ENCODE assay signal across 21 mouse cellular contexts in genomic region chr19:23309979-23310378, GRCm38 (mm10). TPM values are rescaled to one million over a fixed set of nuclear protein-coding genes. Genes with fewer than 3 reads are reported as not detected.
A peak's percentile ranks its signal among the peaks of the same experiment; 100 is the strongest.
DNase-seq lines count a peak whose midpoint lies in the region; ATAC-seq and TF ChIP-seq lines count a peak whose summit lies in the region.
"Had no signal": no experiment of that assay in that cellular context is flagged by ENCODE, and none has a peak within 500 bp of the region (broad histone marks: within the 10 kb centered on the region; RNA-seq: fewer than 3 reads in every experiment).

No protein-coding gene starts in this region.

- H3K9ac ChIP-seq in heart, adult 2 months (ENCODE audit: low read depth, low read length): no peak overlapping the region
- no peak overlapping the region for H3K9ac ChIP-seq in liver, embryonic 14.5 days (replicated peaks)
- no peak overlapping the region for H3K9ac ChIP-seq in MEL (ENCODE audit: control insufficient read depth, low read depth, low read length, poor library complexity, severe bottlenecking)
- H3K9ac ChIP-seq: embryonic facial prominence, embryonic 12.5 days; hindbrain, embryonic 14.5 days had no signal

- 90% methylated on average over 2 of the region's 2 CpGs for WGBS in heart, adult 2 months
- 55% methylated on average over 2 of the region's 2 CpGs for WGBS in liver, embryonic 14.5 days (ENCODE audit: insufficient replicate concordance)

- TF ChIP-seq EP300 in heart, adult 2 months (IDR thresholded peaks at IDR 0.05; ENCODE audit: insufficient read depth, low read depth, low read length): no peak
- TF ChIP-seq EP300 in liver, embryonic 14.5 days (IDR thresholded peaks at IDR 0.05; ENCODE audit: low read depth): no peak
- no peak for TF ChIP-seq EP300 in MEL (IDR thresholded peaks at IDR 0.05; ENCODE audit: low read depth in 1 of 2, low read length in 2 of 2)

- H3K4me3 ChIP-seq in heart, adult 2 months: no peak overlapping the region
- H3K4me3 ChIP-seq in liver, embryonic 14.5 days (ENCODE audit: insufficient read depth in 1 of 2, low read depth in 2 of 2, low read length in 2 of 2): no peak overlapping the region
- H3K4me3 ChIP-seq in MEL (ENCODE audit: control insufficient read depth in 1 of 2, insufficient read depth in 1 of 2, low read depth in 2 of 2, low read length in 2 of 2): no peak overlapping the region
- H3K4me3 ChIP-seq: embryonic facial prominence, embryonic 12.5 days; heart, embryonic 10.5 days; midbrain, embryonic 10.5 days had no signal

- H3K27me3 ChIP-seq in heart, adult 2 months (ENCODE audit: control insufficient read depth, insufficient read depth, low read length): no peaks in the 10 kb centered on the region
- H3K27me3 ChIP-seq in liver, embryonic 14.5 days (ENCODE audit: control insufficient read depth, insufficient read depth, low read length): no peaks in the 10 kb centered on the region
- H3K27me3 ChIP-seq in MEL (ENCODE audit: control insufficient read depth in 1 of 2, insufficient read depth in 2 of 2, low read length in 2 of 2): no peaks in the 10 kb centered on the region
- no peaks in the 10 kb centered on the region for H3K27me3 ChIP-seq in splenic B cell, adult 2 months (ENCODE audit: control insufficient read depth, insufficient read depth, low read length, poor library complexity, severe bottlenecking)
- H3K27me3 ChIP-seq: embryonic facial prominence, embryonic 12.5 days had no signal

- TF ChIP-seq CTCF in heart, adult 2 months (IDR thresholded peaks at IDR 0.05): peak; percentile 52
- TF ChIP-seq CTCF in liver, embryonic 14.5 days (IDR thresholded peaks at IDR 0.05; ENCODE audit: low read depth): peak; percentile 47; the same call in 1 of the 2 replicates
- peak in 2 of 3 experiments; percentile 5 to 12; a peak in 1 of 6 replicates for TF ChIP-seq CTCF in MEL (IDR thresholded peaks at IDR 0.05 in 2 of 3, conservative IDR thresholded peaks at IDR 0.05 in 1 of 3; ENCODE audit: control insufficient read depth in 1 of 3, insufficient read depth in 1 of 3, low read depth in 2 of 3, low read length in 3 of 3, poor library complexity in 1 of 3, severe bottlenecking in 1 of 3)

- TF ChIP-seq POLR2A in heart, adult 2 months (IDR thresholded peaks at IDR 0.05; ENCODE audit: insufficient read depth, low read depth, low read length): no peak
- TF ChIP-seq POLR2A in MEL (IDR thresholded peaks at IDR 0.05; ENCODE audit: control insufficient read depth in 1 of 2, insufficient read depth in 1 of 2, low read depth in 1 of 2, low read length in 2 of 2, poor library complexity in 1 of 2): no peak

- DNase-seq in heart, adult 2 months: no peak
- no peak for DNase-seq in heart, adult 9 months (ENCODE audit: low spot score in 2 of 2)
- peak in 1 of 3 experiments; percentile 10 for DNase-seq in liver, embryonic 14.5 days (ENCODE audit: low read depth in 3 of 3, low spot score in 3 of 3)
- DNase-seq in liver (no peak), MEL (ENCODE audit: low read depth, low spot score) (no peak)
- DNase-seq in splenic B cell, adult 2 months (ENCODE audit: low read depth, low spot score): peak; percentile 27
- DNase-seq in adrenal gland, adult 18-20 months (ENCODE audit: low spot score in 2 of 2): no peak
- DNase-seq in heart, postnatal 14 days: no peak
- DNase-seq: adrenal gland, postnatal 14 days; B cell, adult 2 months; cerebellum, adult 2 months; gastrocnemius, postnatal 14 days; kidney, adult 18-20 months; lung, adult 18-20 months; lung, postnatal 36 days; right cerebral cortex, postnatal 25 days had no signal

- H3K79me2 ChIP-seq in heart, adult 2 months (replicated peaks; ENCODE audit: control insufficient read depth, insufficient read depth, low read length): no peaks in the 10 kb centered on the region
- no peaks in the 10 kb centered on the region for H3K79me2 ChIP-seq in MEL (ENCODE audit: control insufficient read depth, insufficient read depth, low read length, poor library complexity)

- no peaks in the 10 kb centered on the region for H3K9me3 ChIP-seq in liver, embryonic 14.5 days (ENCODE audit: control insufficient read depth, low read length)
- no peaks in the 10 kb centered on the region for H3K9me3 ChIP-seq in MEL (replicated peaks; ENCODE audit: insufficient read depth, low read length)
- H3K9me3 ChIP-seq: embryonic facial prominence, embryonic 12.5 days; G1E; heart, embryonic 10.5 days; midbrain, embryonic 10.5 days had no signal

- TF ChIP-seq RAD21 in MEL (IDR thresholded peaks at IDR 0.05; ENCODE audit: low read depth, low read length): no peak; the same call in 1 of the 2 replicates

- H3K4me2 ChIP-seq in liver, embryonic 14.5 days (ENCODE audit: low read depth): no peak overlapping the region
- H3K4me2 ChIP-seq: embryonic facial prominence, embryonic 12.5 days; hindbrain, embryonic 14.5 days had no signal

- H3K4me1 ChIP-seq in heart, adult 2 months (ENCODE audit: control insufficient read depth, insufficient read depth, low read length): no peaks in the 10 kb centered on the region
- H3K4me1 ChIP-seq in liver, embryonic 14.5 days (replicated peaks; ENCODE audit: control insufficient read depth in 2 of 2, insufficient read depth in 2 of 2, low read length in 1 of 2): no peaks in the 10 kb centered on the region
- H3K4me1 ChIP-seq in MEL (ENCODE audit: control insufficient read depth in 1 of 2, insufficient read depth in 2 of 2, low read length in 2 of 2): no peaks in the 10 kb centered on the region
- H3K4me1 ChIP-seq: embryonic facial prominence, embryonic 12.5 days; heart, embryonic 10.5 days; midbrain, embryonic 10.5 days had no signal

- intact Hi-C loops in heart, adult 2 months (cut with DNase I): no loop called here
- intact Hi-C loops in heart, postnatal 14 days (cut with DNase I): no loop called here

- no peak for ATAC-seq in liver, embryonic 14.5 days (ENCODE audit: insufficient read depth)

- no peak overlapping the region for H3K27ac ChIP-seq in heart, adult 2 months
- H3K27ac ChIP-seq in liver, embryonic 14.5 days: no peak overlapping the region
- no peak overlapping the region for H3K27ac ChIP-seq in MEL (ENCODE audit: control insufficient read depth, low read depth, low read length)
- H3K27ac ChIP-seq: embryonic facial prominence, embryonic 12.5 days; heart, embryonic 10.5 days; hindbrain, embryonic 14.5 days; midbrain, embryonic 10.5 days had no signal

- H3K36me3 ChIP-seq in heart, adult 2 months (ENCODE audit: control insufficient read depth, insufficient read depth, low read length): no peaks in the 10 kb centered on the region
- H3K36me3 ChIP-seq in liver, embryonic 14.5 days (replicated peaks; ENCODE audit: control insufficient read depth, insufficient read depth, low read depth): no peaks in the 10 kb centered on the region
- no peaks in the 10 kb centered on the region for H3K36me3 ChIP-seq in MEL (ENCODE audit: control insufficient read depth in 1 of 2, insufficient read depth in 2 of 2, low read length in 2 of 2)
- no peaks in the 10 kb centered on the region for H3K36me3 ChIP-seq in splenic B cell, adult 2 months (ENCODE audit: control insufficient read depth, insufficient read depth, low read length, poor library complexity, severe bottlenecking)
- H3K36me3 ChIP-seq: embryonic facial prominence, embryonic 12.5 days; G1E; heart, embryonic 10.5 days; midbrain, embryonic 10.5 days had no signal

TF ChIP-seq in MEL, 35 proteins besides CTCF, POLR2A, EP300 and RAD21:
- TF ChIP-seq MYB (IDR thresholded peaks at IDR 0.05; ENCODE audit: low read depth, low read length) (no peak), CHD2 (IDR thresholded peaks at IDR 0.05; ENCODE audit: low read length) (no peak), HCFC1 (IDR thresholded peaks at IDR 0.05; ENCODE audit: low read depth, low read length) (no peak), MXI1 (IDR thresholded peaks at IDR 0.05; ENCODE audit: low read depth, low read length) (no peak), ZKSCAN1 (IDR thresholded peaks at IDR 0.05; ENCODE audit: low read depth, low read length) (no peak), POLR2AphosphoS5 (IDR thresholded peaks at IDR 0.05; ENCODE audit: borderline replicate concordance, low read depth, low read length) (no peak), SMC3 (IDR thresholded peaks at IDR 0.05; ENCODE audit: low read depth, low read length) (no peak), UBTF (IDR thresholded peaks at IDR 0.05; ENCODE audit: borderline replicate concordance, insufficient read depth, low read depth, low read length) (no peak), NELFE (IDR thresholded peaks at IDR 0.05; ENCODE audit: low read depth, low read length) (no peak), NRF1 (IDR thresholded peaks at IDR 0.05; ENCODE audit: insufficient read depth, low read depth, low read length, poor library complexity, severe bottlenecking) (no peak), BHLHE40 (IDR thresholded peaks at IDR 0.05; ENCODE audit: borderline replicate concordance, low read depth, low read length) (no peak), POLR2AphosphoS2 (IDR thresholded peaks at IDR 0.05; ENCODE audit: low read length) (no peak), MAX (IDR thresholded peaks at IDR 0.05; ENCODE audit: low read length) (no peak), USF2 (IDR thresholded peaks at IDR 0.05; ENCODE audit: borderline replicate concordance in 1 of 2, insufficient read depth in 1 of 2, low read depth in 1 of 2, low read length in 2 of 2) (no peak)

RNA-seq across cellular contexts. Expression of gene Smc5, which starts 36.3 kb away (rescaled TPM):
- 10 to 100 TPM; 20.2 to 21.3 TPM for total RNA-seq in heart, adult 2 months (2021)
- polyA plus RNA-seq in heart, adult 2 months (2012; rRNA removed): 3.7 and 7.8 TPM in 2 replicates
- polyA plus RNA-seq in liver, embryonic 14.5 days (2012; rRNA removed): 7.8 and 13.2 TPM in 2 replicates
- polyA plus RNA-seq in liver, embryonic 14.5 days (2014; fragmentation: Nextera tagmentation; extraction: Ambion mirVana): 12.2 and 12.6 TPM in 2 replicates
- total RNA-seq in MEL (2012; rRNA removed): 29.9 and 36.1 TPM in 2 replicates
- 10 to 100 TPM; 36.8 to 77.3 TPM for polyA plus RNA-seq in MEL (2012; ENCODE audit: insufficient read depth in 1 of 2, insufficient read length in 2 of 2, low read depth in 1 of 2, low replicate concordance in 2 of 2, missing spikeins in 1 of 2)
- 10 to 100 TPM; 20.8 to 22.1 TPM for total RNA-seq in adrenal gland, adult 18-20 months (2021)
- total RNA-seq in heart, postnatal 14 days (2021): 10 to 100 TPM; 20.6 to 23.9 TPM
